Mouse (Mus musculus) gastrocnemius, postnatal 14 days (tissue): Measurements from ENCODE around the gene Inppl1. TPM values are rescaled to one million over a fixed set of nuclear protein-coding genes. Genes with fewer than 3 reads are reported as not detected.

ENCODE experiments used
- DNase-seq: peaks from one replicate; pipeline ENCODE4 v3.0.0; 2021; ENCODE audit warnings: mixed read lengths
- intact Hi-C: fragments of 180-260 bp; cut with DNase I; formaldehyde crosslinking; loops from one replicate; pipeline ENCODE4 v1.15.1; 2025; ENCODE audit warnings: low total_unique reads
- microRNA-seq, 2 experiments: library from miRNA; unstranded; fragments of <30 nt; microRNA quantifications; one replicate each; pipeline ENCODE4 v1.2.0; 2021
- total RNA-seq, 2 experiments: library from RNA; stranded (reverse); gene quantifications; 2 replicates each; pipeline ENCODE4 v1.2.3; 2021

The Inppl1 gene
- total RNA-seq, 2 experiments from 2014 or later: 67.0 to 73.8 TPM

DNA sequence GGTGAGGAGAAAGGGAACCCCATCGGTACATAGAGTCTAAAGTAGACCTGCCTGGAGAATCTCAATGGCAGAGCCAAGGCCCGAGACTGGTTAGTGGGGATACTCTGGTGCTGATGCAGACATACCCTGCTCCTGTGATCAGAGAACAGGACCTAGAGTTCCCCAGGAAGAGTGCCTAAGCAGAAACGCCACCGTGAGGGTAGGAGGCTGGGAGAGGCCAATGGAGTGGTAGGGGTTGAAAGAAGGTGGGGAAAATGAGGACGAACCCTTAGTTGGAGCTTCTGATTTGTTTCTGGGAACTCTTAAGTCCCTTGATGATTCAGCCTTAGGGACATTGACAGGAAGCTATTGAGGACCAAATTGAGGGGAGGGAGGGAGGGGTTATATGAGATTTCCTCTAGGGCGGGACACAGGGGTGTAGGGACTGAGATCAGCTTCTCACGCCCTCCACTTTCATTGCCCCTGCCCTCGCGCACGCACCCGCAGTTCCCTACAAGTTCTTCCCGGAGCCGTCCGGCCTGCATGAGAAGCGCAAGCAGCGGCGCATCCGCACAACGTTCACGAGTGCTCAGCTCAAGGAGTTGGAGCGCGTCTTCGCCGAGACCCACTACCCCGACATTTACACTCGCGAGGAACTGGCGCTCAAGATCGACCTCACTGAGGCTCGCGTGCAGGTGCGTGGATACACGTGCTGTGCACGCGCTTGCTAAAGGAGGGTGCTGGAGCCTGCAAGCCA is 17.6 kb downstream of the Inppl1 start:
- no peak for DNase-seq
- intact Hi-C loops: no loop called here

DNA sequence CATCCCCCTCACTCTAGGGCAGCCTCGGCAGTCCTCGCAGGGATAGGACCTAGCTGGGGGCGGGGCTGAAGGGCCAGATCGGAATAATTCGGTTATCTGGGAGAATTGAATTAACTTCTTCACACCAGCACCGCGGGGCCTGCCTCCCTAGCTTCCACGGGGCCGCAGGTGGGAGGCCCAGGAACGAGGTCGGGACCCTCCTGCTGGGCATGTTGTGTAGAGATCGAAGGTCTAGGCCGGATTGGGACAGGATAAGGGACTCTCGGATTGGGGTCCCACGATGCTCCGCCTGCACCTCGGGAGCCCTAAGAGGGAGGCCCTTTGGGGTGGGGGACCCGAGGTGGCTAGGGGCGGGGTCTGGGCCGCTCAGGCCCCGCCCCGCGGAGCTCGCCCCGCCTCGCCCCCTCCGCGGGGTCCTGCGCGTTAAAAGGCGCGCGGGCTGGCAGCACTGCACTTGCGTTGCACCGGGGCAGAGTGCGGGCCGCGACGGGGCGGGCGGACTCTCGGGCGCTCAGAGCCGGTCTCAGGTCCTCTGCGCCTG is 20.1 kb downstream of the Inppl1 start, which contains the start of gene Phox2a:
Gene Phox2a, plus strand, starts transcription at position 453 of the 541 bp plus-strand sequence.
- intact Hi-C loops: no loop called here
- DNase-seq: no peak

DNA sequence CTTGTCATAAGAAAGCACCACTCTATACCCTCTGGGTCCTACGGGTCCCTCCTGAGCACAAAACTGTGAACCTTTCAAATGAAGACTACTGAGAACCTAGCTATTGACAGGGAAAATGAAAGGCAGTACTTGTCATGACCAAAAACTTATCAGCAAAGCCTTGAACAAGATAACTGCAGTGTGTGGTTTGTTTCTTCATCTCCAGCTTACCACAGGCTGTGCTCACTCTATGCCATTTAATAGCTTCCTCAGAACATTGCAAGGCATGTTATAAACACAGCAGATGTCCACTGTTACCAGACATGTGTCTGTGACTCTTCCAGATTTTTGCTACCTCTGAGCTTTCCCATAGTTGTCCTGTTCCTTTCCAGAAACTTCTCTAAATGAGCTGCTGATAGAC is 61.0 kb downstream of the Inppl1 start:
- intact Hi-C loops: no loop called here
- no peak for DNase-seq

DNA sequence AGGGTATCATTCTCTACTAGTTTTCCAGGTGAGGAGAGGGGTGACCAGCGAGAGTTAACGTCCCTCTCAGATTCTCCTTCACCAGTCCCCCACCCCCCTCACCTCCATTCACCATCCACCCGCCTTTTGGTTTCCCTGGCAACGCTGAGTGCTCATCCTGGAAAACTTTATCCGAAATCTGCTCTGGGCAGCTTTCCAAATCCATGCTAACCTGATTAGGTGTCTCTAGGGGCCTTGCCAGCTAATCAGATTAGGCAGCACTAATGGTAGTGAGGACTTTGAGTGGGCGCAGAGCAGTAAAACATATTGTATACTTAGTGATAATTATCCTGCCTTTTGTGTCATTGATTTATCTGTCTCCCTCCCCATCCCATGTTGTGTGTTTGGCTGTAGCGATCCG is 65.3 kb downstream of the Inppl1 start:
- intact Hi-C loops: no loop called here
- DNase-seq: no peak

Small RNA genes within 50 kb of the gene (microRNA-seq; reads per million reads assigned to microRNA genes)
- 0 reads per million in 2 experiments for gene Gm22655

Other genes with a start within 250 kb of the Inppl1 start
- 10 to 100 TPM; 37.3 to 39.2 TPM for gene Clpb, start 174.6 kb downstream of the Inppl1 start, total RNA-seq
- not detected for gene Phox2a, start 19.9 kb downstream of the Inppl1 start, total RNA-seq
- 1 to 10 TPM; 2.8 to 6.1 TPM for gene Folr2, start 19.0 kb upstream of the Inppl1 start, total RNA-seq
- gene Anapc15, start 25.5 kb upstream of the Inppl1 start, total RNA-seq: 10 to 100 TPM; 23.7 to 27.7 TPM
- gene Folr1, start 32.6 kb upstream of the Inppl1 start, total RNA-seq: 1 to 10 TPM; 1.6 to 2.2 TPM
- 100 to 1,000 TPM; 101 to 102 TPM for gene Lamtor1, start 67.7 kb upstream of the Inppl1 start, total RNA-seq
- gene Tomt, start 68.1 kb upstream of the Inppl1 start, total RNA-seq: not detected
- 1 to 10 TPM; 3.6 to 3.7 TPM for gene Lrrc51, start 95.7 kb upstream of the Inppl1 start, total RNA-seq
- 10 to 100 TPM; 53.0 to 53.3 TPM for gene Numa1, start 95.9 kb upstream of the Inppl1 start, total RNA-seq
- 1 to 10 TPM; 1.1 to 1.4 TPM for gene Il18bp, start 180.5 kb upstream of the Inppl1 start, total RNA-seq
- gene Rnf121, start 227.2 kb upstream of the Inppl1 start, total RNA-seq: 10 to 100 TPM; 17.9 to 18.9 TPM
- 1 to 10 TPM; 3.8 to 4.9 TPM for gene Xndc1, start 227.3 kb upstream of the Inppl1 start, total RNA-seq
- gene Xntrpc, start 227.5 kb upstream of the Inppl1 start, total RNA-seq: under 1 TPM; 0.53 to 0.84 TPM
- gene Trpc2, start 244.9 kb upstream of the Inppl1 start, total RNA-seq: under 1 TPM in 1 of 2 experiments, not detected in 1; 0.21 TPM